Mouse (Mus musculus) ES-E14 (cell line): ENCODE measurements around the gene Chchd6. TPM values are rescaled to one million over a fixed set of nuclear protein-coding genes. Genes with fewer than 3 reads are reported as not detected.

ENCODE experiments used
- DNase-seq: peaks from one replicate; pipeline ENCODE4 v3.0.0-alpha.2; 2013; ENCODE audit warnings: low read depth, low spot score
- H3K27ac ChIP-seq: 2 replicates; pipeline ENCODE4 v1.5.1; 2012; ENCODE audit warnings: low read depth, mild to moderate bottlenecking, low read length, moderate library complexity, mixed read lengths; ENCODE audit not compliant: poor library complexity, insufficient read depth, severe bottlenecking
- H3K36me3 ChIP-seq: 2 replicates; pipeline ENCODE4 v1.6.1; 2012; ENCODE audit warnings: mild to moderate bottlenecking, low read length, moderate library complexity, mixed read lengths; ENCODE audit not compliant: control insufficient read depth, poor library complexity, insufficient read depth, severe bottlenecking
- H3K4me1 ChIP-seq, 2 experiments: fragments of 150-350 bp in 1 of 2; sonication (generic) in 1 of 2; 2 replicates each; pipeline ENCODE4 v1.6.1; 2012; ENCODE audit warnings: low read length in 2 of 2, mild to moderate bottlenecking in 1 of 2, mixed read lengths in 1 of 2; ENCODE audit not compliant: control insufficient read depth in 2 of 2, insufficient read depth in 2 of 2, poor library complexity in 1 of 2
- H3K4me3 ChIP-seq, 2 experiments: fragments of 150-350 bp in 1 of 2; sonication (generic) in 1 of 2; 2 replicates each; pipeline ENCODE4 v1.5.1; 2012; ENCODE audit warnings: low read length in 2 of 2, low read depth in 1 of 2, mild to moderate bottlenecking in 1 of 2, mixed read lengths in 1 of 2; ENCODE audit not compliant: insufficient read depth in 1 of 2, poor library complexity in 1 of 2, severe bottlenecking in 1 of 2
- H3K9ac ChIP-seq: 2 replicates; pipeline ENCODE4 v1.6.1; 2012; ENCODE audit warnings: low read depth, mild to moderate bottlenecking, low read length, mixed read lengths; ENCODE audit not compliant: poor library complexity, insufficient read depth, severe bottlenecking
- H3K9me3 ChIP-seq: fragments of 150-350 bp; sonication (generic); 2 replicates; pipeline ENCODE4 v1.6.1; 2012; ENCODE audit warnings: low read depth, mild to moderate bottlenecking, low read length; ENCODE audit not compliant: control insufficient read depth, insufficient read depth
- CHD2 ChIP-seq: IDR thresholded peaks from 2 replicates; pipeline ENCODE4 v1.6.1; 2014; ENCODE audit warnings: mild to moderate bottlenecking, low read depth, low read length, inconsistent platforms
- HCFC1 ChIP-seq: IDR thresholded peaks from 2 replicates; pipeline ENCODE4 v1.6.1; 2012; ENCODE audit warnings: low read length, inconsistent platforms, borderline replicate concordance; ENCODE audit not compliant: insufficient read depth
- MAFK ChIP-seq: IDR thresholded peaks from 2 replicates; pipeline ENCODE4 v1.6.1; 2014; ENCODE audit warnings: mild to moderate bottlenecking, low read depth, low read length, inconsistent platforms; ENCODE audit not compliant: insufficient read depth
- ZC3H11A ChIP-seq: IDR thresholded peaks from 2 replicates; pipeline ENCODE4 v1.6.1; 2012; ENCODE audit warnings: low read depth, mild to moderate bottlenecking, inconsistent platforms, low read length, borderline replicate concordance
- ZNF384 ChIP-seq: IDR thresholded peaks from 2 replicates; pipeline ENCODE4 v1.6.1; 2012; ENCODE audit warnings: low read depth, low read length, inconsistent platforms
- in situ Hi-C, 2 experiments: fragments of 600-800 bp; cut with MboI; formaldehyde crosslinking; loops; one replicate each; pipeline ENCODE4 v1.15.1; 2025; ENCODE audit warnings: low sequenced_read_pairs in 2 of 2, inconsistent platforms in 1 of 2; ENCODE audit not compliant: unreplicated experiment in 2 of 2
- total RNA-seq: library from RNA; depleted of rRNA; stranded (reverse); fragments of 300-350 nt; gene quantifications from 2 replicates; pipeline ENCODE4 v1.2.3, GENCODE M21; 2012

Chchd6 gene
- total RNA-seq, 1 experiment, result 28.0 TPM

DNA sequence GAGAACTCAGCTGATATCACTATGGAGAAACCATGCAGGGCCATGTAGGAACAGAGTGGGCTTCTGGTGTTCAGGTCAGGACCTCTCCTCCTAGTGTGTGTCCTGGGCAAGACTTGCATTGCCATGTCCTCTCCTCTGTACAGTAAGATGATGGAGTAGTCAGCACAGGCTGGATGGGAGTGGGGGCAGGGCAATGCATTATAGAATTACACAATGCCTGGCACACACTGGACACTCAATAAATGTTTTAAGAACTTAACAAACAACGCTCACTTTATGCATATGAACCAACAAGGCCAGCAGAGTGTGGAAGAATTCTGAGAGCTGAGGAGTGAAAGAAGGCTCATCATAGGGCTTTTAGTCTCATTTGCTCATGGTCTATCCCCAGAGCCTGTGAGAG, 171.0 kb downstream of the Chchd6 start:
- Histone ChIP-seq H3K4me3 (no peak overlapping the region), H3K27ac (no peak overlapping the region), H3K9ac (no peak overlapping the region), H3K4me1 (0 out of 4 replicates have a peak, but pooled peaks cover 0 to 3% of the 10 kb centered on the region in 2 experiments), H3K36me3 (no peaks in the 10 kb centered on the region), H3K9me3 (no peaks in the 10 kb centered on the region)
- in situ Hi-C loops, result no loop called here
- no peak for TF ChIP-seq MAFK
- no peak for TF ChIP-seq HCFC1
- TF ChIP-seq ZC3H11A, result no peak
- TF ChIP-seq CHD2, result no peak
- no peak for TF ChIP-seq ZNF384
- DNase-seq, result no peak

- Histone ChIP-seq H3K9me3 (no peaks in the 10 kb centered on the region), H3K9ac (no peak overlapping the region), H3K4me3 (no peak overlapping the region), H3K36me3 (no peaks in the 10 kb centered on the region; the same call in 1 of the 2 replicates), H3K4me1 (0 out of 4 replicates have a peak, but pooled peaks cover 0 to 3% of the 10 kb centered on the region in 2 experiments), H3K27ac (no peak overlapping the region)
- DNase-seq, result no peak
- in situ Hi-C loops, result no loop called here
- TF ChIP-seq HCFC1, result no peak
Observed at GRCm38 (mm10) chr6:89422621-89423020, 172.8 kb downstream of the Chchd6 start.

DNA sequence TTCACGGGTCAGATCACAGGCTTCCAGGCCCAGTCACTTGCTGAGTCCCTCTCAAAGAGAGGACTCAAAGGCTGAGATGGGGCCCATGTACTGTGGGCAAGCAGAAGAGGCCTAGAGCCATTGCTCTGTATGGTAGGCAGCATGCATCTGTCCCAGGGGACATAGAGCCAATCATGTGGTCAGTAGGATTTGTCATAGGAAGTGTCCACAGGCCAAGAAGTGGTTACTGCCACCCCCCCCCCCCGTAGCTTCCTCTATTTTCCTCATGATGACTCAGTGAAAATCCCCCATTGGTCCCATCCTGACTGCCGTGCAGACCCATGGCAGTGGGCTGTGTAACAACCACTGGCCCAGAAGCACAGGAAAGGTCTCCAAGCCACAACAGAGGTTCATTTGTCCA, 173.5 kb downstream of the Chchd6 start:
- no peak overlapping the region for H3K9ac ChIP-seq
- DNase-seq, result no peak
- no peaks in the 10 kb centered on the region for H3K9me3 ChIP-seq
- no peaks in the 10 kb centered on the region; the same call in 1 of the 2 replicates for H3K36me3 ChIP-seq
- H3K4me1 ChIP-seq, result 0 out of 4 replicates have a peak, but pooled peaks cover 0 to 3% of the 10 kb centered on the region in 2 experiments
- H3K27ac ChIP-seq, result no peak overlapping the region
- TF ChIP-seq ZNF384 (no peak), MAFK (no peak), CHD2 (no peak), ZC3H11A (no peak), HCFC1 (no peak)
- H3K4me3 ChIP-seq, result no peak overlapping the region
- in situ Hi-C loops, result no loop called here

GRCm38 (mm10) chr6:89421503-89421902, 173.9 kb downstream of the Chchd6 start:
- no peak overlapping the region for H3K9ac ChIP-seq
- no peaks in the 10 kb centered on the region for H3K9me3 ChIP-seq
- H3K4me3 ChIP-seq, result no peak overlapping the region
- TF ChIP-seq ZC3H11A, result no peak
- no peak for TF ChIP-seq HCFC1
- no peak for TF ChIP-seq CHD2
- TF ChIP-seq ZNF384, result no peak
- no peak for TF ChIP-seq MAFK
- no peak for DNase-seq
- no peaks in the 10 kb centered on the region; the same call in 1 of the 2 replicates for H3K36me3 ChIP-seq
- in situ Hi-C loops, result no loop called here
- H3K27ac ChIP-seq, result no peak overlapping the region
- H3K4me1 ChIP-seq, result 0 out of 4 replicates have a peak, but pooled peaks cover 0 to 3% of the 10 kb centered on the region in 2 experiments

DNA sequence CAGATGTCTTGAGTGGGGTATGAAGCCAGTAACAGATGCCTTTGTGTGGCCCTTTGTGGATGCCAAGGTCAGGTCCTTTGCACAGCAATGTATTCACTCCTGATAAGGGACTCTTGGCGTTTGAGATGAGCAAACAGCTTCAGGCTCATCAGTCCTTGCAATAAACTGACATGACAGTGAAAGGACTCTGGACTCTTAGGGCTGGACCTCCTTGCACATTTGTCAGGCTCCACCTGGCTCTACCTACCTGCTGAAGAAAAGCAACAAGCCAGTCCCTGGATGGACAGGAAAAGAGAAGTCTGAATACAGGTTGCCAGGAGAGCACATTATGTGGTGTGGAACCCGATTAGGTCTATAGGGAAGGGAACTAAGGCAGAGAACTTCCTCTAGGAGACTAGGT, 174.7 kb downstream of the Chchd6 start:
- Histone ChIP-seq H3K9me3 (no peaks in the 10 kb centered on the region), H3K36me3 (no peaks in the 10 kb centered on the region; the same call in 1 of the 2 replicates), H3K4me1 (no peaks in the 10 kb centered on the region), H3K4me3 (no peak overlapping the region), H3K9ac (no peak overlapping the region), H3K27ac (no peak overlapping the region)
- DNase-seq, result no peak
- in situ Hi-C loops, result no loop called here
- no peak for TF ChIP-seq MAFK
- no peak for TF ChIP-seq CHD2
- TF ChIP-seq HCFC1, result no peak
- no peak for TF ChIP-seq ZC3H11A
- no peak for TF ChIP-seq ZNF384
